8 mouse cellular contexts compared by ENCODE assay signal in genomic region chr11:6198449-6198848, GRCm38 (mm10). TPM values are rescaled to one million over a fixed set of nuclear protein-coding genes. Genes with fewer than 3 reads are reported as not detected.
DNase-seq lines count a peak whose midpoint lies in the region; ATAC-seq and TF ChIP-seq lines count a peak whose summit lies in the region.

No protein-coding gene starts in this region.

- H3K4me1 ChIP-seq in liver, embryonic 11.5 days (replicated peaks; ENCODE audit: control insufficient read depth, insufficient read depth, low read length), result peaks cover 12% of the 10 kb centered on the region
- H3K4me1 ChIP-seq in forebrain, embryonic 11.5 days (replicated peaks; ENCODE audit: control insufficient read depth, insufficient read depth, low read length), result peaks cover 2% of the 10 kb centered on the region; the same call in 1 of the 2 replicates
- no peaks in the 10 kb centered on the region for H3K4me1 ChIP-seq in intestine, postnatal 0 days (replicated peaks; ENCODE audit: control insufficient read depth, insufficient read depth, low read length)
- peaks cover 17% of the 10 kb centered on the region for H3K4me1 ChIP-seq in neural tube, embryonic 14.5 days (ENCODE audit: control insufficient read depth, insufficient read depth, low read length)

- intact Hi-C loops in left cerebral cortex, postnatal 25 days (cut with DNase I), result no loop called here

- H3K9ac ChIP-seq in liver, embryonic 11.5 days (ENCODE audit: low read depth, low read length), result no peak overlapping the region
- H3K9ac ChIP-seq in forebrain, embryonic 11.5 days (ENCODE audit: low read length), result no peak overlapping the region
- H3K9ac ChIP-seq in intestine, postnatal 0 days (ENCODE audit: low read depth, low read length), result no peak overlapping the region
- no peak overlapping the region for H3K9ac ChIP-seq in neural tube, embryonic 14.5 days (replicated peaks; ENCODE audit: low read depth, low read length)

- peak overlapping the region; percentile 79 for H3K4me2 ChIP-seq in liver, embryonic 11.5 days
- peak overlapping the region; percentile 74; the same call in 1 of the 2 replicates for H3K4me2 ChIP-seq in forebrain, embryonic 11.5 days (ENCODE audit: low read depth, low read length, severe bottlenecking)
- peak overlapping the region; percentile 95 for H3K4me2 ChIP-seq in intestine, postnatal 0 days (replicated peaks; ENCODE audit: low read depth)
- peak overlapping the region; percentile 85 for H3K4me2 ChIP-seq in neural tube, embryonic 14.5 days (ENCODE audit: low read depth, low read length)

- H3K27me3 ChIP-seq in liver, embryonic 11.5 days (replicated peaks; ENCODE audit: control insufficient read depth, insufficient read depth, low read length), result no peaks in the 10 kb centered on the region
- no peaks in the 10 kb centered on the region for H3K27me3 ChIP-seq in forebrain, embryonic 11.5 days (ENCODE audit: control insufficient read depth, insufficient read depth, low read length)
- no peaks in the 10 kb centered on the region for H3K27me3 ChIP-seq in intestine, postnatal 0 days (replicated peaks; ENCODE audit: control insufficient read depth, insufficient read depth, low read length)
- H3K27me3 ChIP-seq in neural tube, embryonic 14.5 days (ENCODE audit: control insufficient read depth, insufficient read depth, low read length), result no peaks in the 10 kb centered on the region; the same call in 1 of the 2 replicates

- no peaks in the 10 kb centered on the region for H3K9me3 ChIP-seq in liver, embryonic 11.5 days (ENCODE audit: control insufficient read depth, low read length)
- no peaks in the 10 kb centered on the region for H3K9me3 ChIP-seq in forebrain, embryonic 11.5 days (ENCODE audit: control insufficient read depth, low read length)
- no peaks in the 10 kb centered on the region for H3K9me3 ChIP-seq in intestine, postnatal 0 days (ENCODE audit: control insufficient read depth)
- no peaks in the 10 kb centered on the region for H3K9me3 ChIP-seq in neural tube, embryonic 14.5 days (ENCODE audit: control insufficient read depth, low read length)

- DNase-seq in liver, embryonic 11.5 days (ENCODE audit: low spot score), result no peak
- no peak for DNase-seq in liver
- no peak for DNase-seq in forebrain, embryonic 11.5 days (ENCODE audit: low spot score)
- no peak for DNase-seq in adrenal gland, adult (ENCODE audit: inconsistent age in 2 of 2, low spot score in 1 of 2)
- no peak for DNase-seq in frontal cortex, postnatal 36 days (ENCODE audit: low spot score in 2 of 2)
- DNase-seq in left cerebral cortex, postnatal 25 days (ENCODE audit: low spot score in 2 of 2), result no peak

- 81% methylated on average over 4 of the region's 4 CpGs for WGBS in liver, embryonic 11.5 days
- WGBS in forebrain, embryonic 11.5 days, result 96% methylated on average over 4 of the region's 4 CpGs
- 70% methylated on average over 4 of the region's 4 CpGs for WGBS in intestine, postnatal 0 days
- 97% methylated on average over 4 of the region's 4 CpGs for WGBS in neural tube, embryonic 14.5 days

- no peak for TF ChIP-seq CTCF in intestine, postnatal 0 days (IDR thresholded peaks at IDR 0.05; ENCODE audit: low read depth)

- ATAC-seq in liver, embryonic 11.5 days (replicated peaks; ENCODE audit: low FRiP score), result no peak
- ATAC-seq in forebrain, embryonic 11.5 days (replicated peaks; ENCODE audit: low FRiP score), result no peak
- no peak for ATAC-seq in intestine, postnatal 0 days
- ATAC-seq in neural tube, embryonic 14.5 days (ENCODE audit: low read depth), result no peak

- no peaks in the 10 kb centered on the region for H3K36me3 ChIP-seq in liver, embryonic 11.5 days (ENCODE audit: control insufficient read depth, insufficient read depth, low read length)
- H3K36me3 ChIP-seq in forebrain, embryonic 11.5 days (ENCODE audit: control insufficient read depth, insufficient read depth, low read length), result no peaks in the 10 kb centered on the region
- no peaks in the 10 kb centered on the region for H3K36me3 ChIP-seq in intestine, postnatal 0 days (ENCODE audit: control insufficient read depth, insufficient read depth)
- no peaks in the 10 kb centered on the region for H3K36me3 ChIP-seq in neural tube, embryonic 14.5 days (ENCODE audit: control insufficient read depth, insufficient read depth, low read length)

- H3K4me3 ChIP-seq in liver, embryonic 11.5 days (ENCODE audit: low read depth, low read length), result peak overlapping the region; percentile 92
- no peak overlapping the region for H3K4me3 ChIP-seq in forebrain, embryonic 11.5 days (ENCODE audit: low read depth, low read length)
- 0 out of 2 replicates have a peak overlapping the region, but pooled peaks have one; percentile 93 for H3K4me3 ChIP-seq in intestine, postnatal 0 days (ENCODE audit: low read depth, low read length)
- no peak overlapping the region for H3K4me3 ChIP-seq in neural tube, embryonic 14.5 days (ENCODE audit: low read depth, low read length)

- H3K27ac ChIP-seq in liver, embryonic 11.5 days (ENCODE audit: low read depth, low read length), result no peak overlapping the region
- H3K27ac ChIP-seq in forebrain, embryonic 11.5 days (ENCODE audit: low read depth, low read length), result no peak overlapping the region
- H3K27ac ChIP-seq in intestine, postnatal 0 days (ENCODE audit: low read depth, low read length), result no peak overlapping the region; the same call in 1 of the 2 replicates
- H3K27ac ChIP-seq in neural tube, embryonic 14.5 days (ENCODE audit: low read depth, low read length), result no peak overlapping the region

RNA-seq across cellular contexts. Expression of gene A730071L15Rik, which starts 1.4 kb away (rescaled TPM):
- 0.11 and 0.27 TPM in 2 replicates for polyA plus RNA-seq in liver, embryonic 11.5 days (2014; fragmentation: Nextera tagmentation; extraction: Ambion mirVana)
- 0.55 and 0.72 TPM in 2 replicates for polyA plus RNA-seq in forebrain, embryonic 11.5 days (2014; fragmentation: Nextera tagmentation; extraction: Ambion mirVana)
- polyA plus RNA-seq in intestine, postnatal 0 days (2015; fragmentation: Nextera tagmentation; extraction: Ambion mirVana), result 0.41 and 0.74 TPM in 2 replicates
- polyA plus RNA-seq in neural tube, embryonic 14.5 days (2014; fragmentation: Nextera tagmentation; extraction: Ambion mirVana), result 0.64 and 0.83 TPM in 2 replicates
- not detected for total RNA-seq in left cerebral cortex, postnatal 25 days (2021)

RNA-seq across cellular contexts. Expression of gene Nudcd3, which starts 1.8 kb away (rescaled TPM):
- 31.9 and 32.4 TPM in 2 replicates for polyA plus RNA-seq in liver, embryonic 11.5 days (2014; fragmentation: Nextera tagmentation; extraction: Ambion mirVana)
- polyA plus RNA-seq in forebrain, embryonic 11.5 days (2014; fragmentation: Nextera tagmentation; extraction: Ambion mirVana), result 47.9 and 55.1 TPM in 2 replicates
- 17.2 and 20.0 TPM in 2 replicates for polyA plus RNA-seq in intestine, postnatal 0 days (2015; fragmentation: Nextera tagmentation; extraction: Ambion mirVana)
- 58.0 and 65.5 TPM in 2 replicates for polyA plus RNA-seq in neural tube, embryonic 14.5 days (2014; fragmentation: Nextera tagmentation; extraction: Ambion mirVana)
- 100 to 1,000 TPM; 124 to 125 TPM for total RNA-seq in left cerebral cortex, postnatal 25 days (2021)

RNA-seq across cellular contexts. Expression of gene Npc1l1, which starts 31.5 kb away (rescaled TPM):
- polyA plus RNA-seq in liver, embryonic 11.5 days (2014; fragmentation: Nextera tagmentation; extraction: Ambion mirVana), result 0.06 and 0.23 TPM in 2 replicates
- polyA plus RNA-seq in forebrain, embryonic 11.5 days (2014; fragmentation: Nextera tagmentation; extraction: Ambion mirVana), result not detected in 2 replicates
- 70.7 and 75.4 TPM in 2 replicates for polyA plus RNA-seq in intestine, postnatal 0 days (2015; fragmentation: Nextera tagmentation; extraction: Ambion mirVana)
- 0.05 and 0.26 TPM in 2 replicates for polyA plus RNA-seq in neural tube, embryonic 14.5 days (2014; fragmentation: Nextera tagmentation; extraction: Ambion mirVana)
- total RNA-seq in left cerebral cortex, postnatal 25 days (2021), result 1 to 10 TPM; 1.1 TPM

Comparison
In these comparisons a context has a peak if more than half of its experiments do, and no peak if none do; other contexts are left out.
1. H3K4me3 ChIP-seq: peak in liver, embryonic 11.5 days (single experiment) and intestine, postnatal 0 days (single experiment); none in forebrain, embryonic 11.5 days (single experiment) and neural tube, embryonic 14.5 days (single experiment).
2. RNA of gene Npc1l1, which starts 31.5 kb away (polyA plus RNA-seq): 70.7 to 75.4 TPM in intestine, postnatal 0 days; 0.06 to 0.23 TPM in liver, embryonic 11.5 days, 0.05 to 0.26 TPM in neural tube, embryonic 14.5 days and not detected in forebrain, embryonic 11.5 days; every median in the first group is over 10 times any median in the second.
3. Peak in every context shown above with its lines, with median percentiles within 50 percentile points of each other: H3K4me2 ChIP-seq.